Mouse (Mus musculus) embryonic facial prominence, embryonic 12.5 days (tissue): ENCODE data around the gene Brd3. TPM values are rescaled to one million over a fixed set of nuclear protein-coding genes. Genes with fewer than 3 reads are reported as not detected.
"Not testable (repeated sequence)": the region's sequence is repeated elsewhere in the genome, so short reads cannot be mapped to it uniquely, and the experiment has no call there.

Source experiments
- ATAC-seq: fragments of 200-750 bp; cut with Nextera tagmentation; 2 replicates; pipeline ENCODE4 v1.8.0; 2017; ENCODE audit not compliant: insufficient number of reproducible peaks, insufficient read depth, low FRiP score, low TSS enrichment
- H3K27ac ChIP-seq: fragments of 300-500 bp; sonication (generic); 2 replicates; pipeline ENCODE4 v1.5.1; 2016; ENCODE audit warnings: mild to moderate bottlenecking
- H3K27me3 ChIP-seq: fragments of 300-500 bp; sonication (generic); 2 replicates; pipeline ENCODE4 v1.6.1; 2016; ENCODE audit warnings: mild to moderate bottlenecking, moderate library complexity
- H3K36me3 ChIP-seq: fragments of 300-500 bp; sonication (generic); 2 replicates; pipeline ENCODE4 v1.6.1; 2016; ENCODE audit warnings: mild to moderate bottlenecking
- H3K4me1 ChIP-seq: fragments of 300-500 bp; sonication (generic); 2 replicates; pipeline ENCODE4 v1.6.1; 2016
- H3K4me2 ChIP-seq: fragments of 300-500 bp; sonication (generic); replicated peaks from 2 replicates; pipeline ENCODE4 v1.6.1; 2016; ENCODE audit warnings: mild to moderate bottlenecking, moderate library complexity
- H3K4me3 ChIP-seq: fragments of 300-500 bp; sonication (generic); 2 replicates; pipeline ENCODE4 v1.5.1; 2016; ENCODE audit warnings: mild to moderate bottlenecking
- H3K9ac ChIP-seq: fragments of 300-500 bp; sonication (generic); 2 replicates; pipeline ENCODE4 v1.6.1; 2016; ENCODE audit warnings: mild to moderate bottlenecking, moderate library complexity
- H3K9me3 ChIP-seq: fragments of 300-500 bp; sonication (generic); 2 replicates; pipeline ENCODE4 v1.6.1; 2016; ENCODE audit warnings: mild to moderate bottlenecking, moderate library complexity
- WGBS: fragments of 180-500 bp; shearing (Covaris S2); methylation state at CpG from one replicate; pipeline ENCODE4 v1.1.7; 2016; 5-methylcytosine and 5-hydroxymethylcytosine counted together
- polyA plus RNA-seq: library from polyadenylated mRNA; unstranded; fragments of >200 nt; fragmentation: Nextera tagmentation; extraction: Ambion mirVana; gene quantifications from 2 replicates; pipeline ENCODE4 v1.2.1, GENCODE M21; 2016

Gene Brd3
- polyA plus RNA-seq = 128 and 144 TPM in 2 replicates

GRCm38 (mm10) chr2:27507562-27507961 is at the start of gene Brd3:
Brd3 (minus strand) TSS chr2:27507662.
- no peak within 1 kb of the TSS for H3K9ac ChIP-seq
- H3K9me3 ChIP-seq = no peaks in the 10 kb centered on the region
- H3K4me2 ChIP-seq = no peak within 1 kb of the TSS
- H3K36me3 ChIP-seq = no peaks in the 10 kb centered on the region
- no peaks in the 10 kb centered on the region for H3K27me3 ChIP-seq
- 54% methylated on average over 4 of the region's 4 CpGs for WGBS
- no peak for ATAC-seq
- H3K4me3 ChIP-seq = no peak within 1 kb of the TSS
- H3K4me1 ChIP-seq = peaks cover 19% of the 10 kb centered on the region
- no peak within 1 kb of the TSS for H3K27ac ChIP-seq

GRCm38 (mm10) chr2:27556921-27557320 is 49.5 kb upstream of the Brd3 start:
- H3K9ac ChIP-seq = no peak overlapping the region
- no peak overlapping the region for H3K27ac ChIP-seq

DNA sequence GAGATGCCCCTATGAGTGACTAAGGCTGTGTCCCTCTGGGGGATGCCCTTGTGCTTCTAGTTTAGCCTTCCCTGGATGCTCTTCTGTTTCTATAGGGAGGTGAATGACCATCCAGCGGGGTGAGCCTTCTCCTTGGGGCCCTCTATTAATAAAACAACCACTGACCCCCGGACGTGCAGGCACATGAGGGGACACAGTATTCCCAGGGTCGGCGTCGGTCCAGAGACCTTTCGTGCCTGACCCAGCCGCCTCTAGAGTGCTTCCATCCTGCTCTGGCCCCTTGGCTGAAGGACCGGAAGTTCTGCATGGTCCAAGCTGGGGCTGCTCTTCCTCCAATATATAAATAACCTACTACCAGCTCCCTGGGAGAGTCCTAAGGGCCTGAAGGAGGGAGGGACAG is 46.8 kb upstream of the Brd3 start:
- H3K9ac ChIP-seq = no peak overlapping the region
- no peaks in the 10 kb centered on the region for H3K36me3 ChIP-seq
- WGBS = 72% methylated on average over 9 of the region's 9 CpGs
- no peaks in the 10 kb centered on the region for H3K27me3 ChIP-seq
- no peaks in the 10 kb centered on the region for H3K9me3 ChIP-seq
- H3K4me1 ChIP-seq = peaks cover 7% of the 10 kb centered on the region; the same call in 1 of the 2 replicates
- no peak for ATAC-seq
- H3K4me3 ChIP-seq = no peak overlapping the region
- no peak overlapping the region for H3K27ac ChIP-seq
- no peak overlapping the region for H3K4me2 ChIP-seq

More at GRCm38 (mm10) chr2:27556921-27557320, 49.5 kb upstream of the Brd3 start:
- Histone ChIP-seq H3K27me3 (no peaks in the 10 kb centered on the region), H3K4me2 (no peak overlapping the region), H3K4me3 (no peak overlapping the region), H3K9me3 (no peaks in the 10 kb centered on the region), H3K4me1 (peaks cover 7% of the 10 kb centered on the region; the same call in 1 of the 2 replicates), H3K36me3 (no peaks in the 10 kb centered on the region)
- ATAC-seq = no peak
- 84% methylated on average over 6 of the region's 6 CpGs for WGBS

DNA sequence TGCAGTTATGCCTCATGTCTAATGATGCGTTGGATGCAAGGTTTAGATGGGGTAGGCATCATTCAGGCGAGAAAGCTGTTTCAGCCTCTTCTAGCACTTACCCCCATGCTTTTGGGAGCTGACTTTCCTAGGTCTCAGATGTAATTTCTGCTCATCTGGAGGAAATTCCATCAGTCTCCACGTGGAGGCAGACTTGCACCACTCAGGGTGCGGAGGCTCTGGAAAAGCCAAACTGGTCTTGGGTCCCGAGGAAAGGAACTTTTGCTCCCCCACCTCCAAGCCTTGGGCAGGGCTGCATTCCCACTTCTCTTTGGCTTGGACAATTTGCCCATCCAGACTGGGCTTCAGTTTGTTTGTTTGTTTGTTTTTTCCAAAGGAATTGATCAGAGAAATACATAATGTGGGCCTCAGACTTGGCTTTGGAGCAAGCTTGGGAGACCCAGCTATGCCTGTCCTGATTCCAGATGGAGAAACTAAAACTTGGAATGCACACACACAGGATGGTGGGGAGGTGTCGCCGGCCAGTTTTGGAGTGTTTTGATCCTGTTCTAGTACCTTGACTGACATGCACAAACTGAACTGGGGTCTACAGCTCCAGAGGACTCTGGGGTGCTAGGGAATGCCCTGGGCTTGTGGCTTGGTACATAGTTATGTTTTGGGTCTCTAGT is 45.3 kb upstream of the Brd3 start:
- Histone ChIP-seq H3K9ac (no peak overlapping the region), H3K9me3 (no peaks in the 10 kb centered on the region), H3K27ac (no peak overlapping the region), H3K4me2 (no peak overlapping the region), H3K36me3 (no peaks in the 10 kb centered on the region), H3K4me3 (no peak overlapping the region), H3K4me1 (peaks cover 7% of the 10 kb centered on the region; the same call in 1 of the 2 replicates), H3K27me3 (no peaks in the 10 kb centered on the region)
- WGBS = 16% methylated on average over 7 of the region's 7 CpGs
- no peak for ATAC-seq

DNA sequence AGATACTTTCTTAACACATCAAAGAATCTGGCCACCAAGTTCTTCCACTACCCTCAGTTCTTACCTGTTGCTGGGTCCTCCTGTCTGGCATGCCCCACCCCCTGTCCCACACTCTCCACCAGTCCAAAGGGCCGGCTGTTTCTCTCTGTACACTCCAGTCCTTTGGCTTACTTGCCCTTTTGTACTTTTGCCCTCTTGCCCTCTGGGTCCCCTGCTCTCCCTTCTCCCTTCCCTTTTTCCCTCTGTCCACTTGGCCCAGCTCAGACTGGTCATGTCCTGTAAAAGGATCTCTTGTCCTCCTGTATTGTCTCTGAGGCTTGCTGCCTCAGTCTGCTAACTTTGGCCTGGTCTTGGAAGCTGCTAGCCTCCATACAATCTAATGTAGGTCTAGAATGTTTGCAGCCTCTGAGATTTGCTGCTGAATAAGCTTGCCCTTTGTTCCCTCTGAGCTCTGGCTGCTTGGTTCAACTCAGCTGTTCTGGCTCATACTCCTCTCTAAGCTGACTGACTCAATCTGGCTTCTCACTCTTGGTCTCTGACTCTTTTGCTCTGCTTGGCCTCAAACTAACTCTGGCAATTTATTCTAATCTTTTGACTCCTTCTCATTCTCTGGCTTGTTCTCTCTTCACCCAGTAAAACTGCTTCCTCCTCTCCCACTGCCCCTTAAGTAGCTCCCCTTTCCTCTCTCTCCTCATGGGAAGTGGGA is 41.4 kb upstream of the Brd3 start:
- no peak overlapping the region for H3K4me3 ChIP-seq
- 78% methylated on average over 1 of the region's 1 CpGs for WGBS

DNA sequence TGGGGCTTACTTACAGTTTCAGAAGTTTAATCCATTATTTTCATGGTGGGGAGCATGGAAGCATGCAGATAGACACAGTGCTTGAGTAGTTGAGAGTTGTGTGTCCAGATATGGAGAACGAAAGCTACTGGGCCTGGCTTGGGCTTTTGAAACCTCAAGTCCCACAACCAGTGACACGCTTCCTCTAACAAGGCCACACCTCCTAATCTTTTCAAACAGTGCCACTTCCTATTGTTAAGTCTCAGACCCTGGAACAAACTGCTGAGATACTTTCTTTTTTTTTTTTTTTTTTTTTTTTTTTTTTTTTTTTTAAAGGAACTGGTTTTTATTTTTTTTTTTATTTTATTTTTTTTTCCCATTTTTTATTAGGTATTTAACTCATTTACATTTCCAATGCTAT is 40.5 kb upstream of the Brd3 start:
- ATAC-seq = no peak
- Histone ChIP-seq H3K27ac (no peak overlapping the region), H3K9ac (no peak overlapping the region), H3K4me1 (peaks cover 3% of the 10 kb centered on the region; the same call in 1 of the 2 replicates), H3K27me3 (no peaks in the 10 kb centered on the region), H3K4me3 (no peak overlapping the region), H3K4me2 (no peak overlapping the region), H3K9me3 (no peaks in the 10 kb centered on the region), H3K36me3 (no peaks in the 10 kb centered on the region)
- WGBS = 95% methylated on average over 2 of the region's 2 CpGs

More for the DNA sequence above, 41.4 kb upstream of the Brd3 start:
- peaks cover 7% of the 10 kb centered on the region; the same call in 1 of the 2 replicates for H3K4me1 ChIP-seq
- H3K36me3 ChIP-seq = no peaks in the 10 kb centered on the region
- H3K27ac ChIP-seq = no peak overlapping the region
- H3K27me3 ChIP-seq = no peaks in the 10 kb centered on the region
- H3K9me3 ChIP-seq = no peaks in the 10 kb centered on the region
- no peak overlapping the region for H3K4me2 ChIP-seq
- H3K9ac ChIP-seq = no peak overlapping the region
- no peak for ATAC-seq

DNA sequence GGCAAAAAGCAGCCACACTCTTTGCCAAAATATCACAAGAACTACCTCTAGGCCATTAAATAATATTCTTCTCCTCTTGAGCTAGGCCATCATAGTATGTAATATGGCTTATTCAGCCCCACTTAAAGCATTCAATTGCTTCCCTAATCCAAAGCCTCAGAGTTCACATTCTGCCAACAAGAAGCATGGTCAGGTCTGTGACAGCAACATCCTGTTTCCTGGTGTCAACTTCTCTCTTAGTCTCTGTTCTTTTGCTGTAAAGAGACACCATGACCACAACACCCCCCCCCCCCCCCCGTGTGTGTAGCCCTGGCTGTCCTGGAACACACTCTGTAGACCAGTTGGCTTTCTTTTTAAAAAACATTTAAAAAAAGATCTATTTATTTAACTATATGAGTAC is 39.9 kb upstream of the Brd3 start:
- Histone ChIP-seq H3K27me3 (no peaks in the 10 kb centered on the region), H3K9me3 (no peaks in the 10 kb centered on the region), H3K4me1 (no peaks in the 10 kb centered on the region), H3K27ac (no peak overlapping the region), H3K4me2 (no peak overlapping the region), H3K9ac (no peak overlapping the region), H3K4me3 (no peak overlapping the region), H3K36me3 (no peaks in the 10 kb centered on the region)
- no peak for ATAC-seq
- WGBS = 56% methylated on average over 1 of the region's 1 CpGs

DNA sequence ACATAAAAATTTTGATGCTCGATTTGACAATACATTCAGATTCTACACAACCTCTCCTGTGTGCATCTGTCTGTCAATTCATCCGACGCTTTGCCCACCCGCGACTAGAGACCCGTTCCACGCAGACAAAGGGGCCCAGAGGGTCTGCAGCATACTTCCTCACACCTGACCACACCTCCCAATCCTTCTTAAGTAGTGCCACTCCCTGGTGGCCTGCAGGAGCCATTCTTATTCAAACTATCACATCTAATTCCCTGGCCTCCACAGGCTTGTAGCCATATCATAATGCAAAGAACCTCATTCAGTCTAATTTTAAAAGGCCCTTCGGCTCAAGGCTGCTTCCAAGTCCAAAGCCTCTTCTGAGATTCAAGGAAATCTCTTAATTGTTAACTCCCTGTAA is 38.6 kb upstream of the Brd3 start:
- H3K9me3 ChIP-seq, H3K27ac ChIP-seq, H3K27me3 ChIP-seq, H3K36me3 ChIP-seq, H3K9ac ChIP-seq, ATAC-seq, H3K4me1 ChIP-seq, H3K4me2 ChIP-seq, H3K4me3 ChIP-seq: not testable (repeated sequence)
- 94% methylated on average over 8 of the region's 8 CpGs for WGBS

GRCm38 (mm10) chr2:27545517-27545916 is 38.1 kb upstream of the Brd3 start:
- H3K27me3 ChIP-seq, H3K9ac ChIP-seq, ATAC-seq, H3K4me3 ChIP-seq, H3K27ac ChIP-seq, H3K4me2 ChIP-seq, H3K36me3 ChIP-seq, H3K4me1 ChIP-seq, H3K9me3 ChIP-seq: not testable (repeated sequence)
- 85% methylated on average over 3 of the region's 3 CpGs for WGBS

GRCm38 (mm10) chr2:27544613-27545012 is 37.2 kb upstream of the Brd3 start:
- 83% methylated on average over 6 of the region's 6 CpGs for whole genome bisulfite sequencing

DNA sequence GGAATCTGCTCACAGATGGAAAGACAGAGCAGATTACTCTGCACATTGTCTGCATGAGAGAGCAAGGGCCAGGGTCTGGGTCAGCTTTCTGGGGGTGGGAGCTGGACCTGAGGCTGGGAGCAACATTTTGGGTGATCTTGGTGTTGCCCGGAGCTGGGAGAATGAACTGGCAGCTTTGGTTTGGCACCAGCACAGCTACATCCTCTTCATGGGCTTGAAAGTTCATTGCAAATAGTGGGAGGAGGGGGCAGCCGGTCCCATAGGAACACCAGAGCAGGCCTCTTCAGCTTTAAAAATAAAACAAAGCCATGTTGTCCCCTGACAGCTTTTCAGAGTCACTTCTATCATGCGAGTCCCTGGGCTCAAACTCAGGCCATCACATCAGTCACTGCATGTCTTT is 33.8 kb upstream of the Brd3 start:
- Histone ChIP-seq H3K9ac (0 out of 2 replicates have a peak overlapping the region, but pooled peaks have one; percentile 19), H3K4me3 (peak overlapping the region; percentile 43; the same call in 1 of the 2 replicates), H3K4me2 (peak overlapping the region; percentile 57), H3K36me3 (peaks cover under 1% of the 10 kb centered on the region), H3K27me3 (no peaks in the 10 kb centered on the region), H3K4me1 (peaks cover 8% of the 10 kb centered on the region), H3K9me3 (no peaks in the 10 kb centered on the region), H3K27ac (no peak overlapping the region)
- 86% methylated on average over 3 of the region's 3 CpGs for WGBS
- no peak for ATAC-seq

More at GRCm38 (mm10) chr2:27544613-27545012, 37.2 kb upstream of the Brd3 start:
- no peak for ATAC-seq
- Histone ChIP-seq H3K36me3 (no peaks in the 10 kb centered on the region), H3K9ac (no peak overlapping the region), H3K4me2 (no peak overlapping the region), H3K27me3 (no peaks in the 10 kb centered on the region), H3K4me1 (peaks cover 8% of the 10 kb centered on the region), H3K27ac (no peak overlapping the region), H3K9me3 (no peaks in the 10 kb centered on the region), H3K4me3 (no peak overlapping the region)

DNA sequence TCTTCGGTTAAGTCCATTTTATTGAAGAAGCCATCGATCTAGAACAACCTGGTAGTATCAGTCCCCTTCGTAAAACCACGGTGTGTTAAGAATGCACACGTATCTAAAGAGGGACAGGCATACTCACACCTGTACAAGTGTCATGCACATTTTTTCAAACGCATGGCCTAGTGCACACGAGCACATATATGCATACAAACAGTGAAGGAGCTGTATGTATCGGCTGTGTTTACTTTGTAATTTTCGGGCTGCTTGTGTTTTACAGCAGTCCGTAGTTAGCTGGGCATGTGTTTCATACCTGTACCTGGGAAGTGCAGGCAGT is 33.0 kb upstream of the Brd3 start:
- Histone ChIP-seq H3K9me3 (no peaks in the 10 kb centered on the region), H3K36me3 (peaks cover 8% of the 10 kb centered on the region), H3K27ac (peak overlapping the region; percentile 81), H3K9ac (peak overlapping the region; percentile 34), H3K27me3 (no peaks in the 10 kb centered on the region), H3K4me1 (peaks cover 8% of the 10 kb centered on the region), H3K4me2 (peak overlapping the region; percentile 57), H3K4me3 (peak overlapping the region; percentile 43)
- peak; percentile 3; the same call in 1 of the 2 replicates for ATAC-seq
- 29% methylated on average over 10 of the region's 10 CpGs for WGBS
